Mouse (Mus musculus) heart, embryonic 16.5 days (tissue): Measurements from ENCODE around the gene Atxn3. TPM values are rescaled to one million over a fixed set of nuclear protein-coding genes. Genes with fewer than 3 reads are reported as not detected.

ENCODE experiments used
- ATAC-seq: fragments of 200-750 bp; cut with Nextera tagmentation; replicated peaks from 2 replicates; pipeline ENCODE4 v1.8.0; 2017; ENCODE audit warnings: moderate number of reproducible peaks; ENCODE audit not compliant: insufficient read depth, low FRiP score; ENCODE audit errors: extremely low read depth
- H3K27ac ChIP-seq: fragments of 300-500 bp; sonication (generic); 2 replicates; pipeline ENCODE4 v1.5.1; 2014; ENCODE audit warnings: mild to moderate bottlenecking, low read length, control low read depth, moderate library complexity
- H3K27me3 ChIP-seq: fragments of 300-500 bp; sonication (generic); 2 replicates; pipeline ENCODE4 v1.6.1; 2014; ENCODE audit warnings: low read length, mixed read lengths; ENCODE audit not compliant: control insufficient read depth, insufficient read depth
- H3K36me3 ChIP-seq: fragments of 300-500 bp; sonication (generic); 2 replicates; pipeline ENCODE4 v1.6.1; 2014; ENCODE audit not compliant: control insufficient read depth, insufficient read depth
- H3K4me1 ChIP-seq: fragments of 300-500 bp; sonication (generic); 2 replicates; pipeline ENCODE4 v1.6.1; 2014; ENCODE audit warnings: low read length, mixed read lengths; ENCODE audit not compliant: control insufficient read depth, insufficient read depth
- H3K4me2 ChIP-seq: fragments of 300-500 bp; sonication (generic); 2 replicates; pipeline ENCODE4 v1.6.1; 2014; ENCODE audit warnings: low read depth, mild to moderate bottlenecking, control low read depth, low read length
- H3K4me3 ChIP-seq: fragments of 300-500 bp; sonication (generic); 2 replicates; pipeline ENCODE4 v1.5.1; 2014; ENCODE audit warnings: mild to moderate bottlenecking, control low read depth, low read length
- H3K9ac ChIP-seq: fragments of 300-500 bp; sonication (generic); 2 replicates; pipeline ENCODE4 v1.6.1; 2014; ENCODE audit warnings: low read length, control low read depth
- H3K9me3 ChIP-seq: fragments of 300-500 bp; sonication (generic); replicated peaks from 2 replicates; pipeline ENCODE4 v1.6.1; 2016; ENCODE audit warnings: low read length; ENCODE audit not compliant: control insufficient read depth
- WGBS: fragments of 180-500 bp; shearing (Covaris S2); extraction: QIAGEN DNeasy Blood & Tissue Kit; methylation state at CpG from one replicate; pipeline ENCODE4 v1.1.7; 2014; 5-methylcytosine and 5-hydroxymethylcytosine counted together
- polyA plus RNA-seq: library from polyadenylated mRNA; unstranded; fragments of >200 nt; fragmentation: Nextera tagmentation; extraction: Ambion mirVana; gene quantifications from 2 replicates; pipeline ENCODE4 v1.2.1, GENCODE M21; 2015

The Atxn3 gene
- polyA plus RNA-seq, 1 experiment from 2014 or later: 8.4 TPM

DNA sequence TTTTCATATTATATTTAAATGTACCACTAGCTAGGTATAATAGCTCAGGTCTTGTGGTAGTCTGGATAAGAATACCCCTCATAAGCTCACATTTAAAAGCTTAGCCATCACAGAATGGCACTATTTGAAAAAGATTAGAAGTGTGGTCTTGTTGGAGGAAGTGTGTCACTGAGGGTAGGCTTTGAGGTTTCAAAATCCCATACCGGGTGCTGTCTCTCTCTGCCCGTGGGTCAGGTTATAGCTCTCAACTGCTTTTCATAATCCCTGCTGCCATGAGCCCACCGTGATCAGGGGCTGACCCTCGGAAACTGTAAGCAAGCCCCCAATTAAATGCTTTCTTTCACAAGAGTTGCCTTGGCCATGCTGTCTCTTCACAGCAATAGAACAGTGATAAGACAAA lies 53.1 kb downstream of the Atxn3 start:
- no peak overlapping the region for H3K27ac ChIP-seq
- no peaks in the 10 kb centered on the region for H3K4me1 ChIP-seq
- peaks cover 26% of the 10 kb centered on the region for H3K36me3 ChIP-seq
- H3K9ac ChIP-seq: no peak overlapping the region
- H3K9me3 ChIP-seq: no peaks in the 10 kb centered on the region; the same call in 1 of the 2 replicates
- no peak for ATAC-seq
- no peak overlapping the region for H3K4me2 ChIP-seq
- WGBS: 89% methylated on average over 4 of the region's 4 CpGs
- no peak overlapping the region for H3K4me3 ChIP-seq
- no peaks in the 10 kb centered on the region for H3K27me3 ChIP-seq

DNA sequence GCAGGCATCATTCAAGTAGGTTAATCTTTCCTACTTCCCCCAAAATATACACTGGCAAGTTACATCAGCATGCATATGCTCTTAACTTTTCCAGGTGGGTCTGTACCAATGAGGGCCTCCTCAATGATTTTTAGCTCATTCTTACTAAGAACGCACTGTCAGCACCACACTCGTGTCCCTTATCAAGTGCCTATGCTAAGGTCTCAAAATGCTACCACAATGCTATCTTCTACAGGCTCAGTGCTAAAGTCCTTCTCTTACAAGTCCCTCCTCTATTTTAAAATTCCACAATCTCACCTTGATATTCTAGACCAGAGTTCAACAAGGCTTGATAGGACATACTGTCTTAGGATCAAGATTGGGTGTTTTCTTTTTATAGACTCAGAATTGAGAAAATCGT lies 53.9 kb downstream of the Atxn3 start:
- 75% methylated on average over 3 of the region's 3 CpGs for WGBS
- Histone ChIP-seq H3K9ac (no peak overlapping the region), H3K27me3 (no peaks in the 10 kb centered on the region), H3K4me1 (no peaks in the 10 kb centered on the region), H3K36me3 (peaks cover 26% of the 10 kb centered on the region), H3K27ac (no peak overlapping the region), H3K4me3 (no peak overlapping the region), H3K4me2 (no peak overlapping the region), H3K9me3 (no peaks in the 10 kb centered on the region; the same call in 1 of the 2 replicates)
- ATAC-seq: no peak

DNA sequence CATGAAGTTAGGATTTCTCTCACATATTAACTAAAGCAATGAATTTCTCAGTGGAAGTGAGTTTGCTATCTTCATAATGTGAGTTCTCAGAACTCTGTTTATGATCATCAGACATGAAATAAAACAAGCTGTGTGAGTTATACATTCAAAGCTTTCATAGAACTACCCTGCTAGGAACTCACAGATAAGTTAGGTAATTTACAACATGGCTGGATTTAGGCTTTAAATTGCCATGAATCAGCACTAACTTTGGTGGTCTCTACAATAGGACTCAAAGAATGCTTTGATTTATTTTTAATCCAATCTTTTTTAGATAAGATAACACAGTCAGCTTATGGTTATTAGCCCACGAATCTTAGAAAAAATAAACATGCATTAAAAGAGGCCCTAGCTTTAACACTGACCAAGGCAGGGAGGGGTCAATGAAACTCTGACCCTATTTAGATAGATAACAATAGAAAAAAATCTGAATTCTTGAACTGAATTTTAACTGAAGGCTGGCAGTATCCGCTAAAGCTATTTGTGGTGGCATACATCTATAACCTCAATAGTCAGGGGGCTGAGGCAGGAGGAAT lies 58.3 kb downstream of the Atxn3 start:
- H3K9me3 ChIP-seq: no peaks in the 10 kb centered on the region
- H3K36me3 ChIP-seq: peaks cover 9% of the 10 kb centered on the region
- H3K27me3 ChIP-seq: no peaks in the 10 kb centered on the region
- no peak overlapping the region for H3K27ac ChIP-seq
- ATAC-seq: no peak
- H3K4me2 ChIP-seq: no peak overlapping the region
- H3K9ac ChIP-seq: no peak overlapping the region
- no peaks in the 10 kb centered on the region for H3K4me1 ChIP-seq
- 64% methylated on average over 2 of the region's 2 CpGs for whole genome bisulfite sequencing
- H3K4me3 ChIP-seq: no peak overlapping the region

DNA sequence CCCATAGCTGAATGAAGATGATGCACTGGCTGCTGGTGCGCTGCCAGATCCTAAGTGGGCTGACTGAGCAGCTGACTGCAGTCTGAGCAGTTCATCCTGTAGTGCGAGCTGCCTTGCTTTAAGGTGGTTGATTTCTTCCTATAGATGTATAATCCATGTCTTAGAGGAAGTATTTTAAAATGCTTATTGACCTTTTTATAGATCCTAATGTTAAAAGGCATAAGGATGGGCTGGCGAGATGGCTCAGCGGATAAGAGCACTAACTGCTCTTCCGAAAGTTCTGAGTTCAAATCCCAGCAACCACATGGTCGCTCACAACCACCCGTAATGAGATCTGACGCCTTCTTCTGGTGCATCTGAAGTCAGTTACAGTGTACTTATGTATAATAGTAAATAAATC lies 59.1 kb downstream of the Atxn3 start:
- H3K9ac ChIP-seq: no peak overlapping the region
- no peaks in the 10 kb centered on the region for H3K4me1 ChIP-seq
- H3K4me2 ChIP-seq: no peak overlapping the region
- peaks cover 6% of the 10 kb centered on the region for H3K36me3 ChIP-seq
- WGBS: 98% methylated on average over 8 of the region's 8 CpGs
- ATAC-seq: no peak
- H3K27me3 ChIP-seq: no peaks in the 10 kb centered on the region
- no peaks in the 10 kb centered on the region for H3K9me3 ChIP-seq
- no peak overlapping the region for H3K27ac ChIP-seq
- H3K4me3 ChIP-seq: no peak overlapping the region

DNA sequence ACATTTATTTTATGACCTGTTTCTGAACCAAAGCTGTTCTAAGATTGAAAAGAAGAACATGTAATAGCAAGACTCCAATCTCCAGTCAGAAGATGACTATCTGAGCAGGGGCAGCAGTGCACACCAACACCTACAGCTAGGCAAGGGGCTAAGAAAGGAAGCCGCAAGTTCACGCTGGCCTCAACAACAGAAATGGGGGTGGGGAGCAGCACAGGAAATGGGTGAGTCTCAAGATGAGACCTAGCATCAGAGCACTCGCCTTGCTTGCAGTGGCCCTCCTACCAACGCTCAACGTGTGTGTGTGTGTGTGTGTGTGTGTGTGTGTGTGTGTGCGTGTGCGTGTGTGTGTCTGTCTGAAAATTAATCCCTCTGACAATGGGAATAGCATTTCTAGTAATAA lies 60.9 kb downstream of the Atxn3 start:
- Histone ChIP-seq H3K4me3 (no peak overlapping the region), H3K27ac (no peak overlapping the region), H3K4me2 (no peak overlapping the region), H3K4me1 (no peaks in the 10 kb centered on the region), H3K36me3 (peaks cover 12% of the 10 kb centered on the region), H3K9ac (no peak overlapping the region), H3K9me3 (no peaks in the 10 kb centered on the region), H3K27me3 (no peaks in the 10 kb centered on the region)
- peak; percentile 65 for ATAC-seq
- 67% methylated on average over 7 of the region's 7 CpGs for WGBS

DNA sequence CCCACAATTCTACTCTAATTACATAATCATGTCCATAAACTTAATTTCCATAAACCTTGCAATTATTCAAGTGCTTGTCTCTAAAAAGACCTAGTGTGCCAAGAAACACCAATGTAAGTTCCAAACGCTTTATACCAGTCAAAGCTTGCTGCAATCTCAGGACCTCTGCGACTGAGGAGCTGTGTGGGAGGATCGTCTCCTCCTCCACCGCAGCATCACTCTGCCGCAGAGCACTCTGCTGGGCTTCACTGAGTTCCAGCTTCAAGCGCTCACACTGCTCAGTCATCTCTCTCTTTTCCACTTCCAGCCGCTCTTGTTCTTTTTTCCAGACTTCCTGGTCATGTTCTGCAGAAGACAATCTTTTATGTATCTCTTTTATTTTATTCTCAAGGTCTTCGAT lies 64.8 kb downstream of the Atxn3 start:
- Histone ChIP-seq H3K36me3 (peaks cover 24% of the 10 kb centered on the region), H3K27me3 (no peaks in the 10 kb centered on the region), H3K27ac (no peak overlapping the region), H3K4me2 (no peak overlapping the region), H3K9ac (no peak overlapping the region), H3K4me1 (no peaks in the 10 kb centered on the region), H3K4me3 (no peak overlapping the region), H3K9me3 (no peaks in the 10 kb centered on the region)
- ATAC-seq: no peak
- WGBS: 82% methylated on average over 8 of the region's 8 CpGs

DNA sequence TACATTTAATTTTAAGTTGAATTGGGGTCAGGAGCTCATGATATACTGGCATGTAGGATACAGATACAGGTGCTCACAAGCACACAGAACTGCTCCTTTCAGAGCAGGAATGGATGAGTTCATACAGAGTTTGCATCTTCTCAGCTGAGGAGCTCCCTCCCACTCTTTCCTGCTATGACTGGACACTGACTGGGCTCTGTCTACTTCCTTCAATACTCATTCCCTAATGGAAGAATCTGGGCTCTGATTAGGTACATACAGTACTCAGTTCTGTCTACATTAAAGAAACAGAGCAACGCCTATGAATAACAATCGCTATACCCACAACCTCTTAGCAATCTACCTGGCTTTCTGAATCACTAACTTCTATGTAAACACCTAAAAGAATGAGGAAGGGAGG lies 65.2 kb downstream of the Atxn3 start:
- Histone ChIP-seq H3K4me3 (no peak overlapping the region), H3K9ac (no peak overlapping the region), H3K4me2 (no peak overlapping the region), H3K27me3 (no peaks in the 10 kb centered on the region), H3K27ac (no peak overlapping the region), H3K36me3 (peaks cover 25% of the 10 kb centered on the region), H3K4me1 (no peaks in the 10 kb centered on the region), H3K9me3 (no peaks in the 10 kb centered on the region)
- 95% methylated on average over 2 of the region's 2 CpGs for WGBS
- ATAC-seq: no peak

DNA sequence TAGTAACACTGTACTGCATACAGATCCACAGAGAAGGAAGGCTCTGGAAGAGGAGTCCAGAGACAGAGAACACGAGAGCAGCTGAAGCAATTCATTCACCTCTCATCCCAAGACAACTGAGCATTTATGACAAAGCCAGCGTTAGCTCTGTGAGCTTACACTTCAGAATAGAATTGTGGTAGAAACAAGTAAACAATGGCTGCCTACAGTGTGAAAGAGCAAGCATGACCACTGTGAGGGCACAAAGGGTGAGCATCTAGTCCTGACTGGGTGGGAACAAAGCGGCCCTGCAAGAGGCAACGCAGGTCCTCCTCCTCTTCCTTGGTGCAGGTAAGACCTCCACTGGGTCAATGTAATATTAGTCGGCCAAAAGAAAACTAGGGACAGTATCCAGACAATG lies 67.0 kb downstream of the Atxn3 start:
- Histone ChIP-seq H3K27ac (no peak overlapping the region), H3K9ac (no peak overlapping the region), H3K9me3 (no peaks in the 10 kb centered on the region), H3K4me2 (no peak overlapping the region), H3K4me1 (no peaks in the 10 kb centered on the region), H3K36me3 (peaks cover 32% of the 10 kb centered on the region), H3K27me3 (no peaks in the 10 kb centered on the region), H3K4me3 (no peak overlapping the region)
- 91% methylated on average over 5 of the region's 5 CpGs for WGBS
- ATAC-seq: no peak

DNA sequence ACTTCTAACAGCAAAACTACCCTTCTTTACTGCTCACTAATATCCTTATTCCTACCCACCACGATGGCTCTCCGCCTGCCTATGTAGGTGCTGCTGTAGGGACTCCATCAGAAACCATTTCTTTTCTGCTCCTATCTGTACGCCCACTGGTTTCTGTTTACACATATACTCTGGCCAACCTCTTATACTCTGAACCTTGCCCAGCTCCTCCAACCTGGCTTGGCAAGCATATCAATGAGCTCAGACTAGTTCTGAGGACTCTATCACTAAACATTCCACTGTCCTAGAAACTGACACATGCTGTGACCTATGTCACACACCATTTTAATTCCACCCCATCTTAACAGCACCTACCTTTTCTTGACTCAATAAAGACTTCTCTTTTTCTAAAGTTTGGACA lies 68.7 kb downstream of the Atxn3 start:
- Histone ChIP-seq H3K9ac (no peak overlapping the region), H3K4me3 (no peak overlapping the region), H3K9me3 (no peaks in the 10 kb centered on the region), H3K27me3 (no peaks in the 10 kb centered on the region), H3K27ac (no peak overlapping the region), H3K36me3 (peaks cover 46% of the 10 kb centered on the region), H3K4me2 (no peak overlapping the region), H3K4me1 (no peaks in the 10 kb centered on the region)
- no peak for ATAC-seq
- 89% methylated on average over 3 of the region's 3 CpGs for WGBS
